Mouse (Mus musculus) ES-Bruce4 (cell line): ENCODE data around the gene Tnk2.

Source experiments
- CTCF ChIP-seq: IDR thresholded peaks from one replicate; pipeline ENCODE4 v1.8.1; 2011; ENCODE audit warnings: low read depth, low read length
- EP300 ChIP-seq: IDR thresholded peaks from 2 replicates; pipeline ENCODE4 v1.6.1; 2011; ENCODE audit warnings: low read depth, low read length; ENCODE audit not compliant: insufficient read depth

DNA sequence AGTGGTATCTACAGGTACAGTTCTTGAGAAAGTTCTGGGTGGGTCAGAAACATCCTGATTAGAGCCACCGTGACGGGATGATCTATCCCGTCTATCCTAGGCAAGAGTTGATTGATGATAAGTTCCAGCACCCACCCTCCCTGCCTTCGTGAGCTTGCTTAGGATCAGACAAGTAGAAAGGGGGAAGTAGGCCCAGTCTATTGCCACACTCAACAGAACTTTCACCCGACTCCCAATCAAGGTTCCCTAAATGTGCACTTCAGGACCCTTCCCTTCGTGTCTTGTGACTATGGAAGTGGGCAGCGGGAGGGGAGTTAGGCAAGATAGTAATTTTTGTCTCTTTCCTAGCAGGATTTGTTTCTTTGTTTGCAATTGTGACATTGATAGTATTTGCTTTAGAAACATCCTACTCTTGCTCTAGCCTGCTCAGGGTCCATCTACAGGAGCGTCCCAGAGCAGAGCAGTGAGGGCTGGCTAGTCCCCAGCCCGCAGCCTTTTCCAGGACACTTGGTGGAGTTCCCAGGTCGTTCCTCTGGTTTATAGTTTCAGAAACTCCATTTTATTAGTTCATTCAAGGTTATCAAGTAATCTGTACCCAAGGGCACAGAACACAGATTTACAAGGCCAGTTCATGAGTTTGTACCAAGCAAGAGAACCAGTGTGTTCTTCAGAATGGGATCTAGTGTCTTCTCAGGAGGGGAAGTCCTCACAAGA is 48.4 kb upstream of the Tnk2 start:
- TF ChIP-seq EP300 (no peak), CTCF (no peak)
